Mouse (Mus musculus) spleen, postnatal 14 days (tissue): ENCODE results near the gene Nlrp9c.
"Not testable (repeated sequence)": the region's sequence is repeated elsewhere in the genome, so short reads cannot be mapped to it uniquely, and the experiment has no call there.

Experiments used
- DNase-seq, 2 experiments: peaks; one replicate each; pipeline ENCODE4 v3.0.0; 2021 to 2022; ENCODE audit warnings: low spot score in 2 of 2

Gene Nlrp9c

GRCm38 (mm10) chr7:26403600-26403999 lies at the start of gene Nlrp9c:
Nlrp9c (minus strand) TSS chr7:26403700.
- DNase-seq: not testable (repeated sequence)

GRCm38 (mm10) chr7:26434813-26435212 lies 31.3 kb upstream of the Nlrp9c start, which contains the start of gene Nlrp4a:
Nlrp4a (plus strand) TSS chr7:26435113.
- DNase-seq: no peak

GRCm38 (mm10) chr7:26391811-26392210 lies 11.7 kb downstream of the Nlrp9c start:
- not testable (repeated sequence) for DNase-seq

GRCm38 (mm10) chr7:26391137-26391536 lies 12.4 kb downstream of the Nlrp9c start:
- DNase-seq: not testable (repeated sequence)

GRCm38 (mm10) chr7:26386691-26387090 lies 16.8 kb downstream of the Nlrp9c start:
- DNase-seq: not testable (repeated sequence)

GRCm38 (mm10) chr7:26380807-26381206 lies 22.7 kb downstream of the Nlrp9c start:
- DNase-seq: no peak

- not testable (repeated sequence) for DNase-seq
These were observed 30.3 kb downstream of the Nlrp9c start for GRCm38 (mm10) chr7:26373221-26373620.

GRCm38 (mm10) chr7:26356719-26357118 lies 46.8 kb downstream of the Nlrp9c start:
- not testable (repeated sequence) for DNase-seq

GRCm38 (mm10) chr7:26352258-26352657 lies 51.2 kb downstream of the Nlrp9c start:
- not testable (repeated sequence) for DNase-seq

- DNase-seq: not testable (repeated sequence)
These were observed 53.3 kb downstream of the Nlrp9c start for GRCm38 (mm10) chr7:26350177-26350576.

GRCm38 (mm10) chr7:26320361-26320760 lies 83.1 kb downstream of the Nlrp9c start:
- not testable (repeated sequence) for DNase-seq

- not testable (repeated sequence) for DNase-seq
These were observed 87.7 kb downstream of the Nlrp9c start for GRCm38 (mm10) chr7:26315809-26316208.

GRCm38 (mm10) chr7:26315194-26315593 lies 88.3 kb downstream of the Nlrp9c start:
- DNase-seq: not testable (repeated sequence)

GRCm38 (mm10) chr7:26311786-26312185 lies 91.7 kb downstream of the Nlrp9c start:
- not testable (repeated sequence) for DNase-seq

GRCm38 (mm10) chr7:26306926-26307325 lies 96.6 kb downstream of the Nlrp9c start, which contains the start of gene Cyp2a4:
Cyp2a4 (plus strand) TSS chr7:26307169.
- DNase-seq: not testable (repeated sequence)

- DNase-seq: not testable (repeated sequence)
These were observed 99.9 kb downstream of the Nlrp9c start for GRCm38 (mm10) chr7:26303429-26304166.
